Mouse (Mus musculus): ENCODE measurements at regions not wholly inside any gene's neighbourhood (a gene's known extent, or its start where the extent isn't known, plus 50 kb on each side); places are given as distances from the start of the nearest gene placed in this dataset.

- no peak for TF ChIP-seq CTCF (IDR thresholded peaks at IDR 0.05; ENCODE audit: low read depth, low read length)
- TF ChIP-seq POLR2A (IDR thresholded peaks at IDR 0.05; ENCODE audit: insufficient read depth, low read length), result no peak
These were observed 743.3 kb downstream of the Adam6a start for GRCm38 (mm10) chr12:114287041-114287440.
